Mouse (Mus musculus) small intestine, adult 2 months (tissue): ENCODE data around the gene Igsf21.

Experiments used
- CTCF ChIP-seq: fragments of 200-500 bp; IDR thresholded peaks from 2 replicates; pipeline ENCODE4 v1.5.1; 2012; ENCODE audit warnings: low read depth, mild to moderate bottlenecking, control low read depth, inconsistent platforms, low read length, moderate library complexity, mixed read lengths; ENCODE audit not compliant: insufficient replicate concordance, insufficient read length; ENCODE audit errors: extremely low read depth
- POLR2A ChIP-seq: fragments of 200-500 bp; IDR thresholded peaks from 2 replicates; pipeline ENCODE4 v1.6.1; 2012; ENCODE audit warnings: low read depth, mild to moderate bottlenecking, control low read depth, inconsistent platforms, low read length, moderate library complexity

- TF ChIP-seq POLR2A: no peak
- TF ChIP-seq CTCF: no peak
These were observed 69.5 kb downstream of the Igsf21 start for GRCm38 (mm10) chr4:140177055-140177454.
